Mouse (Mus musculus) brain, embryonic 14.5 days (tissue): ENCODE data around the gene Retreg1.

Experiments used
- CTCF ChIP-seq: fragments of 200-500 bp; IDR thresholded peaks from 2 replicates; pipeline ENCODE4 v1.5.1; 2012; ENCODE audit warnings: inconsistent platforms, mild to moderate bottlenecking, moderate library complexity, borderline replicate concordance; ENCODE audit not compliant: insufficient read depth, insufficient read length; ENCODE audit errors: extremely low read depth
- POLR2A ChIP-seq: fragments of 200-500 bp; IDR thresholded peaks from 2 replicates; pipeline ENCODE4 v1.6.1; 2012; ENCODE audit warnings: mild to moderate bottlenecking, inconsistent platforms, borderline replicate concordance; ENCODE audit not compliant: poor library complexity, insufficient read depth, insufficient read length, severe bottlenecking; ENCODE audit errors: extremely low read depth

GRCm38 (mm10) chr15:25956001-25956400 is 113.0 kb downstream of the Retreg1 start:
- TF ChIP-seq CTCF = no peak
- no peak for TF ChIP-seq POLR2A
